Comparison of ENCODE assay signal across 13 mouse cellular contexts in the genomic region with DNA sequence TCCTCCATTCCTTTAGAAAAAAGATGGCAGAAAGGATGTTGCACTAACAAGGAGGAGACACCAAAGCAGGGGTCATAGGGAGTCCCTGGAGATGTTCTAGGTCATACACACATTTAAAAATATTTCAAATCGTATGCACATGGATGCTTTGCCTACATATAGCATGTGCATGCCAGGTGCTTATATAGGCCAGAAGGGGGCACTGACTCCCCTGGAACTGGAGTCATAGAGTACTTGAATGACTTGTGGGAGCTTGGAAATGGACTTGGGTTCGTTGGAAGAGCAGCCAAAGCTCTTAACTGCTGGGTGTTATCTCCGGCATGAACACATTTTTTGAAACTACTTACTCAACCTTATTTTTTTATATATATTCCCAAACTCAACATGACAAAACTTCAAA.
A peak's percentile ranks its signal among the peaks of the same experiment; 100 is the strongest.
DNase-seq lines count a peak whose midpoint lies in the region; ATAC-seq and TF ChIP-seq lines count a peak whose summit lies in the region.
"Had no signal": no experiment of that assay in that cellular context is flagged by ENCODE, and none has a peak within 500 bp of the region (broad histone marks: within the 10 kb centered on the region; RNA-seq: fewer than 3 reads in every experiment).

No protein-coding gene starts in this region.

- no peak overlapping the region for H3K9ac ChIP-seq in forebrain, embryonic 14.5 days (ENCODE audit: low read length)
- no peak overlapping the region for H3K9ac ChIP-seq in forebrain, embryonic 15.5 days (replicated peaks)
- H3K9ac ChIP-seq in liver, postnatal 0 days (replicated peaks), result no peak overlapping the region
- H3K9ac ChIP-seq in midbrain, postnatal 0 days (replicated peaks; ENCODE audit: low read length, poor library complexity, severe bottlenecking), result no peak overlapping the region

- peaks cover 10% of the 10 kb centered on the region; the same call in 1 of the 2 replicates for H3K4me1 ChIP-seq in forebrain, embryonic 14.5 days (ENCODE audit: control insufficient read depth, insufficient read depth, low read length)
- peaks cover 16% of the 10 kb centered on the region for H3K4me1 ChIP-seq in forebrain, embryonic 15.5 days
- H3K4me1 ChIP-seq in liver, postnatal 0 days (ENCODE audit: insufficient read depth), result no peaks in the 10 kb centered on the region
- peaks cover 16% of the 10 kb centered on the region for H3K4me1 ChIP-seq in midbrain, postnatal 0 days (ENCODE audit: insufficient read depth, low read length)

- ATAC-seq in forebrain, embryonic 14.5 days, result no peak
- ATAC-seq in forebrain, embryonic 15.5 days (replicated peaks), result no peak
- no peak for ATAC-seq in liver, postnatal 0 days
- no peak for ATAC-seq in midbrain, postnatal 0 days (ENCODE audit: low FRiP score)

- no peak overlapping the region for H3K27ac ChIP-seq in forebrain, embryonic 14.5 days (ENCODE audit: low read depth, low read length)
- H3K27ac ChIP-seq in forebrain, embryonic 15.5 days (replicated peaks), result no peak overlapping the region
- H3K27ac ChIP-seq in liver, postnatal 0 days (ENCODE audit: low read depth), result no peak overlapping the region
- H3K27ac ChIP-seq in midbrain, postnatal 0 days (ENCODE audit: low read depth, low read length), result peak overlapping the region; percentile 64; the same call in 1 of the 2 replicates

- no peak overlapping the region for H3K4me3 ChIP-seq in forebrain, embryonic 14.5 days (ENCODE audit: low read depth, low read length)
- H3K4me3 ChIP-seq in forebrain, embryonic 15.5 days, result no peak overlapping the region
- H3K4me3 ChIP-seq in liver, postnatal 0 days (ENCODE audit: low read depth, low read length), result no peak overlapping the region
- H3K4me3 ChIP-seq in midbrain, postnatal 0 days (ENCODE audit: low read depth, low read length), result no peak overlapping the region
- H3K4me3 ChIP-seq: myocyte had no signal

- TF ChIP-seq EP300 in liver, postnatal 0 days (IDR thresholded peaks at IDR 0.05; ENCODE audit: low read depth), result no peak

- H3K4me2 ChIP-seq in forebrain, embryonic 14.5 days (ENCODE audit: low read length), result no peak overlapping the region
- H3K4me2 ChIP-seq in forebrain, embryonic 15.5 days (replicated peaks), result no peak overlapping the region
- H3K4me2 ChIP-seq in liver, postnatal 0 days (ENCODE audit: low read depth, low read length), result no peak overlapping the region
- H3K4me2 ChIP-seq in midbrain, postnatal 0 days (ENCODE audit: low read depth, low read length, poor library complexity, severe bottlenecking), result no peak overlapping the region

- 75% methylated on average over 3 of the region's 3 CpGs for WGBS in forebrain, embryonic 14.5 days
- 71% methylated on average over 3 of the region's 3 CpGs for WGBS in forebrain, embryonic 15.5 days
- WGBS in liver, postnatal 0 days (ENCODE audit: insufficient replicate concordance), result 52% methylated on average over 3 of the region's 3 CpGs
- WGBS in midbrain, postnatal 0 days, result 70% methylated on average over 3 of the region's 3 CpGs

- peak; percentile 49 for TF ChIP-seq CTCF in liver, postnatal 0 days (IDR thresholded peaks at IDR 0.05; ENCODE audit: low read depth)
- peak; percentile 46 for TF ChIP-seq CTCF in midbrain, postnatal 0 days (IDR thresholded peaks at IDR 0.05)

- H3K36me3 ChIP-seq in forebrain, embryonic 14.5 days (ENCODE audit: control insufficient read depth, insufficient read depth, low read length), result no peaks in the 10 kb centered on the region
- H3K36me3 ChIP-seq in forebrain, embryonic 15.5 days, result no peaks in the 10 kb centered on the region
- no peaks in the 10 kb centered on the region for H3K36me3 ChIP-seq in liver, postnatal 0 days (replicated peaks; ENCODE audit: insufficient read depth, low read length)
- H3K36me3 ChIP-seq in midbrain, postnatal 0 days (ENCODE audit: insufficient read depth, low read length), result no peaks in the 10 kb centered on the region

- peak; percentile 43 for DNase-seq in forebrain, embryonic 14.5 days (ENCODE audit: low spot score)
- no peak for DNase-seq in liver, postnatal 0 days
- DNase-seq in liver, result no peak
- DNase-seq in R1 (ENCODE audit: low read depth, low spot score), result peak; percentile 49
- DNase-seq in midbrain, postnatal 0 days (ENCODE audit: low spot score), result no peak
- no peak for DNase-seq in kidney, adult 8-10 months
- DNase-seq in adrenal gland, postnatal 25 days, result no peak
- DNase-seq: adrenal gland, postnatal 36 days; cerebellum, adult 8-10 months; lung, postnatal 4 days; thymus, postnatal 25 days had no signal

- H3K9me3 ChIP-seq in forebrain, embryonic 14.5 days (replicated peaks; ENCODE audit: control insufficient read depth, low read length), result no peaks in the 10 kb centered on the region
- no peaks in the 10 kb centered on the region for H3K9me3 ChIP-seq in forebrain, embryonic 15.5 days
- H3K9me3 ChIP-seq in liver, postnatal 0 days (ENCODE audit: low read length), result no peaks in the 10 kb centered on the region
- H3K9me3 ChIP-seq in midbrain, postnatal 0 days (ENCODE audit: low read length), result no peaks in the 10 kb centered on the region

- H3K27me3 ChIP-seq in forebrain, embryonic 14.5 days (replicated peaks; ENCODE audit: control insufficient read depth, insufficient read depth, low read length), result no peaks in the 10 kb centered on the region
- no peaks in the 10 kb centered on the region for H3K27me3 ChIP-seq in forebrain, embryonic 15.5 days
- H3K27me3 ChIP-seq in liver, postnatal 0 days (ENCODE audit: insufficient read depth, low read length), result no peaks in the 10 kb centered on the region
- H3K27me3 ChIP-seq in midbrain, postnatal 0 days (ENCODE audit: insufficient read depth, low read length), result no peaks in the 10 kb centered on the region

Comparison
In these comparisons a context has a peak if more than half of its experiments do, and no peak if none do; other contexts are left out.
1. DNase-seq: peak in forebrain, embryonic 14.5 days (single experiment) and R1 (single experiment); none in liver, postnatal 0 days (single experiment), liver (single experiment), midbrain, postnatal 0 days (single experiment), kidney, adult 8-10 months (0 of 2) and adrenal gland, postnatal 25 days (single experiment).